Mouse (Mus musculus) liver, embryonic 11.5 days (tissue): Measurements from ENCODE around the gene Hnrnpf. TPM values are rescaled to one million over a fixed set of nuclear protein-coding genes. Genes with fewer than 3 reads are reported as not detected.

Experiments
- microRNA-seq: library from miRNA; unstranded; fragments of <30 nt; microRNA quantifications from one replicate; pipeline ENCODE4, GENCODE M21; 2017; ENCODE audit warnings: borderline number of aligned reads
- polyA plus RNA-seq: library from polyadenylated mRNA; unstranded; fragments of >200 nt; fragmentation: Nextera tagmentation; extraction: Ambion mirVana; gene quantifications from 2 replicates; pipeline ENCODE4 v1.2.1, GENCODE M21; 2014

The Hnrnpf gene
- polyA plus RNA-seq, 1 experiment from 2014 or later: 960 TPM

Small RNAs within 50 kb of the gene (microRNA-seq; reads per million reads assigned to microRNA genes)
- gene Gm25535: not detected

Other genes starting within 250 kb of the Hnrnpf start
- 81.0 and 82.3 TPM in 2 replicates for gene Zfp637, start 59.1 kb upstream of the Hnrnpf start, polyA plus RNA-seq
- gene Zfp239, start 38.2 kb upstream of the Hnrnpf start, polyA plus RNA-seq: 8.2 and 8.7 TPM in 2 replicates
- gene Fxyd4, start 37.4 kb downstream of the Hnrnpf start, polyA plus RNA-seq: 1.2 and 2.1 TPM in 2 replicates
- gene Rasgef1a, start 111.1 kb downstream of the Hnrnpf start, polyA plus RNA-seq: 0.08 TPM in 1 of 2 replicates, not detected in the other
- 14.3 and 16.3 TPM in 2 replicates for gene Csgalnact2, start 238.8 kb downstream of the Hnrnpf start, polyA plus RNA-seq